Mouse (Mus musculus): Measurements from ENCODE around the gene Cntn1.

Cntn1 gene

DNA sequence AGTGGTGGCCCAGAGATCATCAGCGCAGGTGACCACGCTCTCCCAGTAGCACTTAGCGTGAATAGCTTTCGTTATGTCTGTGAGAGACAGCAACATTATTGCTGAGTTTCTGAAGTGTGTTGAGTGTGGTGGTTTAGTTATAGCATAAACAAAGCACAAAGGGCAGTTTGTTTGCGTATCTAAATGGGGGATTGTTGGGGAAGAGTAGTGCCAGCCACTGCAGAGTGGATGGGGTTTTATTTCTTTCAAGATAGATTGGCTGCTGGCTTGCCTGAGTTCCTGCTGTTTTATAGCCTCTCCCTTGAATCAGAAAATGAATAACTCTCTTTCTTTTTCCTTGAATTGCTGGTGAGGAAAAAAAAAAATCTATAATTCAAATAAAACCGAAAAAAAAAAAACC, 86.1 kb downstream of the Cntn1 start:
- DNase-seq (ENCODE audit: low read depth, low spot score) = no peak

GRCm38 (mm10) chr15:92141972-92142371, 91.0 kb downstream of the Cntn1 start:
- DNase-seq (ENCODE audit: low read depth, low spot score) = no peak

GRCm38 (mm10) chr15:92154921-92155320, 104.0 kb downstream of the Cntn1 start:
- no peak for DNase-seq (ENCODE audit: low read depth, low spot score)

DNA sequence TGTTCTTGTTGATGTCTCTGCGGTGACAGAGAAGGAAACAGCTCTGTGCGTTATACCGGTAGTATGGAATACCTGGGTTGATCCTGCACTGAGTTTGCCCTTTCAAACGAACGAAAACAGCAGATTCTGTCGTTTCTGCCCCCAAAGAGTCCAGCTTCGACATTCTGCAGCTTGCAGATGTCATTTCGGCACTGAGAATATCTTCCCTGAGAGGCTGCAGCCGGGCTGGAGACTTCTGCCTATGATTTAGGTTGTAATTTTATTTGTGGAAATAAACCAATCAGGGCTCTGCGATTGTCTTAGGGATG, 109.8 kb downstream of the Cntn1 start:
- no peak for DNase-seq (ENCODE audit: low read depth, low spot score)

DNA sequence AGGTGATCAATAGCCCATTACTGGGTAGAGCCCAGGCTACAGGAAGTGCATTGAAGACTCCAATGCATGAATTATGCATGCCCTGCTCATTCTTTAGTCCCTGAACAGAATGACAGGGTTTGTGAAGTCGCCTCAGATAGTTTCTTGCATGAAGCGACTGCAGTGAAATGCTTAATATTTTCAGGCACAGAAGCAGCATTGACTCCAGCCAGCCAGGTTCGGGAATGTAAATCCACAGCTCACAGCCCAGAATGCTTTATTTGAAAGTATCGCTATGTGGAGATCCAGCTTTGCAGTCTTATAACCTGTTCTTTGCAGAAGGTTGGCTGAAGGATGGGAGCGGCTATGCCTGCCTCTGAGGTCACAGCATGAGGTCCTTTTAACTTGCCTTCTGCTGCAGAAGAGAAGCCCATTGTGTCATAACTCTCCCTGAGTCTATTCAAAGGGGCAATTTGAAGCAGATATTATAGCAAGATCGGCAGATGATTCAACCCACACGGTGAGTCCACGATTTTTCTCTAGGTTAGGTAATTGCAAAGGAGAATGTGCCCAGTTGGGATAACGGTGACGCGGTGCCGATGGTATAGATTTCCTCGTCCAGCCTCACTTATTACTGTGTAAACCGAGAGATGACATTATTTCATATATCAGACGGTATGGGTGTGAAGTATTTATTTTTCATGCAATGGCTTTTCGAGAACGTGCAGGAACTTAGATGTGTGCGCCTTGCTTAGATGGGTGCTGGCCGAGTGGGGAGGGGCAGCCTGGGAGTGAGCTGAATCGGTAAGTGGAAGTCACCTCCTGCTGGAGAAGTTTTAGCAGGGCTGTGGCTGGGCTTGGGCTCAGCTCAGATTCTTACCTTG, 110.4 kb downstream of the Cntn1 start:
- DNase-seq (ENCODE audit: low read depth, low spot score) = peak; percentile 17

- DNase-seq (ENCODE audit: low read depth, low spot score) = no peak
These were observed 111.9 kb downstream of the Cntn1 start for GRCm38 (mm10) chr15:92162835-92163234.

- DNase-seq (ENCODE audit: low read depth, low spot score) = no peak
These were observed 113.2 kb downstream of the Cntn1 start for GRCm38 (mm10) chr15:92164127-92164526.

DNA sequence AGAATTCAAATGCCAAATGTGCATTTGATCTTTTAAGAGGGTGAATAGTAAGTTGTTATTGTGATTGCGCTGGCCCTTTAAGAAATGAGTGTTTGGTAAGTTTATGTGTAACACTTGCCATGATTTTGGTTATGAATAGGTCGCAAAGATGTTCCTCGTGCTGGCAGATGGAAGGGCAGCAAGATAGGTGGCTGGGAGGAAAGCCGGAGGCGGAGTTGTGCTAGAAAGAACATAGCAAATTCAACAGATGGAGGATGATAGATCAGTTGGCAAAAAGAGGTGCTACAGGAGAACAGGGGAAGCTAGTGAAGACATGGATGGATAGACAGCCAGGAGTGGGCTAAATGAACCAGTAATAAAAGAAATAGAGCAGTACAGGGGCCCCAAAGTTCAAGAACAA, 115.3 kb downstream of the Cntn1 start:
- no peak for DNase-seq (ENCODE audit: low read depth, low spot score)

- no peak for DNase-seq (ENCODE audit: low read depth, low spot score)
These were observed 124.8 kb downstream of the Cntn1 start for GRCm38 (mm10) chr15:92175739-92176138.

GRCm38 (mm10) chr15:92177413-92177812, 126.4 kb downstream of the Cntn1 start:
- no peak for DNase-seq (ENCODE audit: low read depth, low spot score)

DNA sequence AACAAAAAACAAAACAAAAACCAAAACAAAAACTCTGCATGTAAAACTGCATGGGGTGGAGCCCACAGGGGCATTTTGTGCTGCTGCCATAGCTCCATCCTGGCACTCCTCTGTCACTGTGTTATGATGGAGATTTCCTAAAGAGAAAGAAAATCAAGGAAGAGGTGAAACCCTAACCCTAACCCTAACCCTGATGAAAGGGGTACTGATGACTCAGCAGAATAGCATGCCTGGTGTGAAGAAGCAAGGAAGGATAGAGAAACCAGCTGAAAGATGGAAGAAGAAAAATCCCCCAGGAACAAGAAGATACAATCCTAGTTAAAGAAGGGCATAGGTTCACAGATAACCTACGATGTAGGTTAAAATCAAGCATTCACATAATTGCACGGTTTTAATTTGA, 134.5 kb downstream of the Cntn1 start:
- DNase-seq (ENCODE audit: low read depth, low spot score) = no peak

DNA sequence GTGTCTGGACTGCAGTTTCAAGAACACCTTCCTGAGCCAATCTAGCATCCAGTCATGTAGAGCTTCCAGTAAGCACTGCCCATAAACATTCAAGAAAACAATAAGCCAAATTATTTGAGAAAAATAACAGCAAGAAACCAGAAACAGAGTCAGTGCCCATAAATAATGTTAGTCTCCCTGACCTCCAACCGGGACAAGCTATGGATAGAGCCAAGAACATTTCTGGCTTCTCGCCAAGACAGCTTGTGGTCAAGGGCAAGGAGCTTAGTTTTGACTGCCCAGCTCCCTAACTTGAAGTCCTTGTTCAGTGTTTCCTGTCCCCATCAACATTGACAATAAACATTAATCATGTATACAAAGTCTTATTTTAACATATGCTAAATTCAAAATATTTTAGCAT, 139.0 kb downstream of the Cntn1 start:
- no peak for DNase-seq (ENCODE audit: low read depth, low spot score)

- DNase-seq (ENCODE audit: low read depth, low spot score) = no peak
These were observed 149.5 kb downstream of the Cntn1 start for GRCm38 (mm10) chr15:92200326-92200985.

GRCm38 (mm10) chr15:92206695-92207094, 155.7 kb downstream of the Cntn1 start:
- no peak for DNase-seq (ENCODE audit: low read depth, low spot score)

DNA sequence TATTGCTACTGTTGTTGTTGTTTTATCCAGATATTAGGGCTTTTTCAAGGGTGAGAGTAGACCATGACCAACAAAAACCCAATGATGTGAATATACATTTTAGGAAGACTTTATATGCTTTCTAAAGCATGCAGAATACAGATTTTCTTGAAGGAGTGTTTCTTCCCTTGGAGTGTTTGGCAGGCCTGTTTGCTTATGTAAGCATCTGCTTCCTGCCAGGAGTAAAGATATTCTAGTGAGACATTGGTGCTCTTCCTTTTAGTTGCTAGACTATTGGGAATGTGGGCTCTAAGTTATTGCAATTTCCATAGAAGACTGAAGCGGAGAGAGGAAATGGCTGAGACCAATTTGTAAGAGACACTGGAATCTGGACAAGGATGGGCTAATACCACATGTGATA, 158.8 kb downstream of the Cntn1 start:
- no peak for DNase-seq (ENCODE audit: low read depth, low spot score)

- DNase-seq (ENCODE audit: low read depth, low spot score) = no peak
These were observed 159.7 kb downstream of the Cntn1 start for GRCm38 (mm10) chr15:92210486-92211235.

DNA sequence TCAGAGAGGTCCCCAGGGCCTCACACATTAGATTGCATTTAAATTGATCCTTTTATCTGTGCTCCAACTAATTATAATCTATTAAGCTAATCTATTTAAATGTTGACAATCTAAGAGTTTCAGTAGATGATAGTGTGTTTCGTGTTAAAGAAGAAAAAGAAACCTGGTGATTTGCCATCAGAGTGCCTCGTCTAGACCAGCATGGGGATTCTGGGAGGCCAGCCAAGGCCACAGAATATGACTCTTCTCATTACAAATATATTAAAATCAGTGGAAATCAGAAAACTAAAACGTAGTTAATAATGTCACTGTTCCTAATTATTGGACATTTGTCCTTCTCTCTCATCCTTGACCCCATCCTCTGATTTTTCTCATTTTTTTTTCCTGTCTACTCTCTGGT, 164.9 kb downstream of the Cntn1 start:
- DNase-seq (ENCODE audit: low read depth, low spot score) = no peak

DNA sequence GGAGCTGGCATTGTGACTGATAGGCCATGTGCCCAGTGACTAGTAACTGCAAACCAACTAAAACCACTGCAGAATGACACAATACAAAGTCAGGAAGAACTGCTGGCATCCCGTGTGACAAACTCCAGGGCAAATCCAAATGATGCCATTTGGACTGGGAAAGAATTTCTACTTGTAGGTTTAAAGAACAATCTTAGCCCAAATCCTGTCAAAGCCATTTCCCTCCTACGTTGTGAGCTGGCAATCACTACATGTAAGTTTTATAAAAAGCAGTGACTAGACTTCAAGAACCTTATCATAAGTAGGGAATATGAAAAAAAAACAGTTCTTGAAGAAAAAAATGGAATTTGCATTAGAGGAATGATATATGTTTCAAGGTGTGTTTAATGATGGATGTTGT, 170.5 kb downstream of the Cntn1 start:
- no peak for DNase-seq (ENCODE audit: low read depth, low spot score)

- peak; percentile 36 for DNase-seq (ENCODE audit: low read depth, low spot score)
These were observed 180.4 kb downstream of the Cntn1 start for GRCm38 (mm10) chr15:92231386-92231785.

- DNase-seq (ENCODE audit: low read depth, low spot score) = no peak
These were observed 184.9 kb downstream of the Cntn1 start for GRCm38 (mm10) chr15:92235836-92236235.

- peak; percentile 58 for DNase-seq (ENCODE audit: low read depth, low spot score)
These were observed 214.2 kb downstream of the Cntn1 start for GRCm38 (mm10) chr15:92264980-92265707.

DNA sequence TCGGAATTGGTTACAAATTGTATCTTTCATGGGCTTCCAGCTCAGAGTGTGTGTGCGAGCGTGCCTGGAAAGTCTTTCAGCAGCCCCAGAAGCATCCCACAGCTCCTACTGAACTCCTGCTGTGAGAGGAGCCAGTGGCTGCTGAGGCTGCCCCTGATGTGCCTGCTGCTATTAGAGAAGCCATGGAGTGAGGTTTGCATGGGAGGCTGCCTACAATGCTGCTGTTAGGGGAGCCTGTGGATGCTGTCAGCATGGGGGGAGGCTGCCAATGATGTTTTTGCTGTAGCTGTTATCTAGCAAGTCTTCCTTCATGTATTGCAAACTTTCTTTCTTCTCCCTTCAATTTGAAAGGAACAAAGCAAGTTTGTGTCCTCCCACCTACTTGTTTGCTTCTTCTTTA, 217.4 kb downstream of the Cntn1 start:
- peak; percentile 6 for DNase-seq (ENCODE audit: low read depth, low spot score)
